Mouse (Mus musculus) forebrain, embryonic 16.5 days (tissue): ENCODE data around the gene Serp2. TPM values are rescaled to one million over a fixed set of nuclear protein-coding genes. Genes with fewer than 3 reads are reported as not detected.

Source experiments
- ATAC-seq: fragments of 200-750 bp; cut with Nextera tagmentation; 2 replicates; pipeline ENCODE4 v1.8.0; 2017; ENCODE audit warnings: mild to moderate bottlenecking, moderate library complexity
- H3K27ac ChIP-seq: fragments of 300-500 bp; sonication (generic); 2 replicates; pipeline ENCODE4 v1.5.1; 2014; ENCODE audit warnings: low read length, control low read depth
- H3K27me3 ChIP-seq: fragments of 300-500 bp; sonication (generic); replicated peaks from 2 replicates; pipeline ENCODE4 v1.6.1; 2014; ENCODE audit warnings: low read length; ENCODE audit not compliant: control insufficient read depth, insufficient read depth
- H3K36me3 ChIP-seq: fragments of 300-500 bp; sonication (generic); 2 replicates; pipeline ENCODE4 v1.6.1; 2014; ENCODE audit not compliant: control insufficient read depth, insufficient read depth
- H3K4me1 ChIP-seq: fragments of 300-500 bp; sonication (generic); replicated peaks from 2 replicates; pipeline ENCODE4 v1.6.1; 2014; ENCODE audit warnings: low read length; ENCODE audit not compliant: control insufficient read depth, insufficient read depth
- H3K4me2 ChIP-seq: fragments of 300-500 bp; sonication (generic); 2 replicates; pipeline ENCODE4 v1.6.1; 2014; ENCODE audit warnings: mild to moderate bottlenecking, low read length, control low read depth
- H3K4me3 ChIP-seq: fragments of 300-500 bp; sonication (generic); replicated peaks from 2 replicates; pipeline ENCODE4 v1.5.1; 2014; ENCODE audit warnings: mild to moderate bottlenecking, low read length, control low read depth
- H3K9ac ChIP-seq: fragments of 300-500 bp; sonication (generic); replicated peaks from 2 replicates; pipeline ENCODE4 v1.6.1; 2014; ENCODE audit warnings: low read depth, low read length, control low read depth
- H3K9me3 ChIP-seq: fragments of 300-500 bp; sonication (generic); 2 replicates; pipeline ENCODE4 v1.6.1; 2016; ENCODE audit warnings: low read length; ENCODE audit not compliant: control insufficient read depth
- WGBS: fragments of 180-500 bp; shearing (Covaris S2); extraction: QIAGEN DNeasy Blood & Tissue Kit; methylation state at CpG from one replicate; pipeline ENCODE4 v1.1.7; 2014; 5-methylcytosine and 5-hydroxymethylcytosine counted together
- polyA plus RNA-seq: library from polyadenylated mRNA; unstranded; fragments of >200 nt; fragmentation: Nextera tagmentation; extraction: Ambion mirVana; gene quantifications from 2 replicates; pipeline ENCODE4 v1.2.1, GENCODE M21; 2015

The Serp2 gene
- polyA plus RNA-seq, 1 experiment from 2014 or later, result 163 TPM

GRCm38 (mm10) chr14:76518217-76518616, 38.5 kb downstream of the Serp2 start:
- no peak overlapping the region for H3K27ac ChIP-seq
- no peaks in the 10 kb centered on the region for H3K9me3 ChIP-seq
- H3K4me3 ChIP-seq, result no peak overlapping the region
- H3K4me1 ChIP-seq, result peaks cover 6% of the 10 kb centered on the region
- H3K36me3 ChIP-seq, result no peaks in the 10 kb centered on the region
- 87% methylated on average over 5 of the region's 5 CpGs for WGBS
- H3K4me2 ChIP-seq, result no peak overlapping the region
- no peak for ATAC-seq
- no peaks in the 10 kb centered on the region for H3K27me3 ChIP-seq
- H3K9ac ChIP-seq, result no peak overlapping the region

- Histone ChIP-seq H3K4me1 (peaks cover 9% of the 10 kb centered on the region), H3K4me3 (no peak overlapping the region), H3K36me3 (0 out of 2 replicates have a peak, but pooled peaks cover under 1% of the 10 kb centered on the region), H3K4me2 (no peak overlapping the region), H3K27me3 (no peaks in the 10 kb centered on the region), H3K9ac (no peak overlapping the region), H3K27ac (no peak overlapping the region), H3K9me3 (no peaks in the 10 kb centered on the region)
- WGBS, result 73% methylated on average over 7 of the region's 7 CpGs
- no peak for ATAC-seq
Observed at GRCm38 (mm10) chr14:76515620-76516019, 41.1 kb downstream of the Serp2 start.

GRCm38 (mm10) chr14:76514050-76514585, 42.6 kb downstream of the Serp2 start:
- ATAC-seq, result no peak
- Histone ChIP-seq H3K27ac (no peak overlapping the region), H3K4me3 (no peak overlapping the region), H3K27me3 (no peaks in the 10 kb centered on the region), H3K9ac (no peak overlapping the region), H3K36me3 (peaks cover 4% of the 10 kb centered on the region), H3K9me3 (no peaks in the 10 kb centered on the region), H3K4me2 (no peak overlapping the region), H3K4me1 (peaks cover 9% of the 10 kb centered on the region)
- 36% methylated on average over 6 of the region's 6 CpGs for WGBS

- no peak overlapping the region for H3K4me3 ChIP-seq
- ATAC-seq, result peak; percentile 39; the same call in 1 of the 2 replicates
- H3K9me3 ChIP-seq, result no peaks in the 10 kb centered on the region
- H3K4me1 ChIP-seq, result peaks cover 9% of the 10 kb centered on the region
- WGBS, result 23% methylated on average over 11 of the region's 11 CpGs
- H3K4me2 ChIP-seq, result no peak overlapping the region
- H3K27me3 ChIP-seq, result no peaks in the 10 kb centered on the region
- H3K9ac ChIP-seq, result no peak overlapping the region
- peaks cover 4% of the 10 kb centered on the region for H3K36me3 ChIP-seq
- H3K27ac ChIP-seq, result no peak overlapping the region
Observed at GRCm38 (mm10) chr14:76513395-76514049, 43.2 kb downstream of the Serp2 start.

- Histone ChIP-seq H3K4me2 (no peak overlapping the region), H3K36me3 (peaks cover 4% of the 10 kb centered on the region), H3K27me3 (no peaks in the 10 kb centered on the region), H3K9ac (no peak overlapping the region), H3K27ac (no peak overlapping the region), H3K4me1 (peaks cover 22% of the 10 kb centered on the region), H3K4me3 (no peak overlapping the region), H3K9me3 (no peaks in the 10 kb centered on the region)
- no peak for ATAC-seq
- 89% methylated on average over 7 of the region's 7 CpGs for WGBS
Observed at GRCm38 (mm10) chr14:76511971-76512370, 44.7 kb downstream of the Serp2 start.

- Histone ChIP-seq H3K36me3 (peaks cover 4% of the 10 kb centered on the region), H3K9ac (no peak overlapping the region), H3K9me3 (no peaks in the 10 kb centered on the region), H3K4me3 (no peak overlapping the region), H3K27me3 (no peaks in the 10 kb centered on the region), H3K4me2 (no peak overlapping the region), H3K27ac (no peak overlapping the region), H3K4me1 (peaks cover 28% of the 10 kb centered on the region)
- ATAC-seq, result no peak
- whole genome bisulfite sequencing, result 79% methylated on average over 10 of the region's 10 CpGs
Observed at GRCm38 (mm10) chr14:76508701-76509100, 48.0 kb downstream of the Serp2 start.

- no peak overlapping the region for H3K4me3 ChIP-seq
Observed at GRCm38 (mm10) chr14:76507804-76508500, 48.7 kb downstream of the Serp2 start.

GRCm38 (mm10) chr14:76507357-76507756, 49.3 kb downstream of the Serp2 start:
- H3K9me3 ChIP-seq, result no peaks in the 10 kb centered on the region
- peak overlapping the region; percentile 69 for H3K4me3 ChIP-seq
- H3K9ac ChIP-seq, result no peak overlapping the region

More at GRCm38 (mm10) chr14:76507804-76508500, 48.7 kb downstream of the Serp2 start:
- Histone ChIP-seq H3K9me3 (no peaks in the 10 kb centered on the region), H3K36me3 (peaks cover 4% of the 10 kb centered on the region), H3K9ac (no peak overlapping the region), H3K27me3 (no peaks in the 10 kb centered on the region), H3K4me2 (peak overlapping the region; percentile 89), H3K27ac (no peak overlapping the region), H3K4me1 (peaks cover 25% of the 10 kb centered on the region)
- WGBS, result 82% methylated on average over 9 of the region's 9 CpGs
- no peak for ATAC-seq

GRCm38 (mm10) chr14:76506425-76507205, 50.1 kb downstream of the Serp2 start:
- no peak for ATAC-seq
- Histone ChIP-seq H3K27ac (peak overlapping the region; percentile 99), H3K9ac (peak overlapping the region; percentile 92), H3K9me3 (no peaks in the 10 kb centered on the region), H3K4me1 (peaks cover 25% of the 10 kb centered on the region), H3K27me3 (no peaks in the 10 kb centered on the region), H3K4me3 (peak overlapping the region; percentile 69), H3K4me2 (peak overlapping the region; percentile 89), H3K36me3 (peaks cover 4% of the 10 kb centered on the region)
- WGBS, result 34% methylated on average over 27 of the region's 27 CpGs

More at GRCm38 (mm10) chr14:76507357-76507756, 49.3 kb downstream of the Serp2 start:
- Histone ChIP-seq H3K4me2 (peak overlapping the region; percentile 89), H3K36me3 (peaks cover 4% of the 10 kb centered on the region), H3K4me1 (peaks cover 25% of the 10 kb centered on the region), H3K27me3 (no peaks in the 10 kb centered on the region), H3K27ac (no peak overlapping the region)
- ATAC-seq, result no peak
- 92% methylated on average over 7 of the region's 7 CpGs for WGBS
